Mouse (Mus musculus) brain, embryonic 14.5 days (tissue): Measurements from ENCODE around the gene Kidins220.

Experiments
- CTCF ChIP-seq: fragments of 200-500 bp; IDR thresholded peaks from 2 replicates; pipeline ENCODE4 v1.5.1; 2012; ENCODE audit warnings: inconsistent platforms, mild to moderate bottlenecking, moderate library complexity, borderline replicate concordance; ENCODE audit not compliant: insufficient read depth, insufficient read length; ENCODE audit errors: extremely low read depth
- POLR2A ChIP-seq: fragments of 200-500 bp; IDR thresholded peaks from 2 replicates; pipeline ENCODE4 v1.6.1; 2012; ENCODE audit warnings: mild to moderate bottlenecking, inconsistent platforms, borderline replicate concordance; ENCODE audit not compliant: poor library complexity, insufficient read depth, insufficient read length, severe bottlenecking; ENCODE audit errors: extremely low read depth

DNA sequence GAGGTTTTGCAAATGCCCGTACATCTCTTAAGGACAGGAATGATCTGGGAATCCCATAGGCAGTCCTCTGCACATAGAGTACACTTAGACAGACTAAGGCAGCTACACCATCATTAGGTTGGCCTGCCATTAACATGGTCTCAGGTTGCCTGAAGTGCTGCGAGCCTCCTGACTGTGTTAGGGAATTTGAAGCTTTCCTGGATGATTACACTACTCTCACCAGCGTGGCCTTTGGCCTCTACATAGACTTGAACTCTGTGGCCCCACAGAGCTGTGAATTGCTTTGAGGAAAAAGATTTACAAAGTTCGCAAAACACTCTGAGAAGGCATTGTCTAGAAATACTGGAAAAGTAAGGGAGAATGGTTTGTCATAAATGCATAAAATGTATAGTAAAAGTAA lies 69.9 kb downstream of the Kidins220 start:
- TF ChIP-seq POLR2A, result no peak
- TF ChIP-seq CTCF, result no peak
